Comparison of ENCODE assay signal across 13 mouse cellular contexts in the genomic region with DNA sequence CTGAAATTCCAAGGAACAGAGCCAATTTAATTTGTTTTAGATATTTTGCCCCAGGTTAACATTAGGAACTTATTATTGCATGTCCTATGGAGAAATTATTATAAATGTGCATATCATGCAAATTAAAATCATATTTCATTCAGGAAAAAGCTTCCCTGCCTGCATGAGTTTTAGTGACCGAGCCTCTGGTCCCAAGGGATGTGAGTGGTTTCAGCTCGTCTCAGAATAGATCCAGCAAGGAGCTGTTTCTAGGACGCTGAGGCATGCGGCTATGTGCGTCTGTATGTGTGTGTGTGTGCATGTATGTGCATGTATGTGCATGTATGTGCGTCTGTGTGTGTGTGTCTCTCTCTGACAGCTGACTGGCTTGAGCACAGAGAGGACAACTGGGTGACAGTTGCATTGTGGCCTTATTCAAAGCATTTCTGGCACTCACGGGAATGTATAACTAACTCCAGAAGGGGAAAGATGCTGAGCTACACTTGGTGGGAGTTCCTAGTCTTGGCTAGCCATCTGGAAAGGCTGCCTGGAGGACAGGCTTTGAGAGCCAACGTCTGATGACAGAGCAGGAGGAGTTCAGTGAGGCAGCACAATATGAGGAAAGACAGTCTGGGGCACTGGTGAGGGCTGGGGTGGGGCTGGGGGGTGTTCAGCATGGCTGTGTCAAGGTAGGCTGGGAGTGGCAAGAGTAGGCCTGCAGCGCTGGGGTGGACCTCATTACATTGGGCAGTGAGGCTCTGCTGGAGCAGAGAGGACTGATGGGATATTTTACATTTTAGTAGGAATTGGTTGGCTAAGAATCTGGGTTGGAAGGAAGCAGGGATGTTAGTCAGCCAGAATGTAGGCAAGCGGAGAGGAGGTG.
DNase-seq lines count a peak whose midpoint lies in the region; ATAC-seq lines count a peak whose summit lies in the region.
"Had no signal": no experiment of that assay in that cellular context is flagged by ENCODE, and none has a peak within 500 bp of the region (broad histone marks: within the 10 kb centered on the region; RNA-seq: fewer than 3 reads in every experiment).

No protein-coding gene starts in this region.

- H3K4me1 ChIP-seq in forebrain, embryonic 11.5 days (replicated peaks; ENCODE audit: control insufficient read depth, insufficient read depth, low read length), result no peaks in the 10 kb centered on the region
- no peaks in the 10 kb centered on the region for H3K4me1 ChIP-seq in forebrain, embryonic 12.5 days
- H3K4me1 ChIP-seq in forebrain, embryonic 16.5 days (replicated peaks; ENCODE audit: control insufficient read depth, insufficient read depth, low read length), result peaks cover 10% of the 10 kb centered on the region
- H3K4me1 ChIP-seq: heart, embryonic 15.5 days had no signal

- WGBS in forebrain, embryonic 11.5 days, result 88% methylated on average over 10 of the region's 10 CpGs
- WGBS in forebrain, embryonic 12.5 days, result 88% methylated on average over 10 of the region's 10 CpGs
- WGBS in forebrain, embryonic 16.5 days, result 62% methylated on average over 10 of the region's 10 CpGs

- no peaks in the 10 kb centered on the region for H3K9me3 ChIP-seq in forebrain, embryonic 11.5 days (ENCODE audit: control insufficient read depth, low read length)
- H3K9me3 ChIP-seq in forebrain, embryonic 12.5 days, result no peaks in the 10 kb centered on the region
- H3K9me3 ChIP-seq in forebrain, embryonic 16.5 days (ENCODE audit: control insufficient read depth, low read length), result no peaks in the 10 kb centered on the region
- H3K9me3 ChIP-seq: heart, embryonic 15.5 days; limb, embryonic 13.5 days had no signal

- H3K36me3 ChIP-seq in forebrain, embryonic 11.5 days (ENCODE audit: control insufficient read depth, insufficient read depth, low read length), result no peaks in the 10 kb centered on the region
- H3K36me3 ChIP-seq in forebrain, embryonic 12.5 days (replicated peaks), result no peaks in the 10 kb centered on the region
- H3K36me3 ChIP-seq in forebrain, embryonic 16.5 days (ENCODE audit: control insufficient read depth, insufficient read depth), result no peaks in the 10 kb centered on the region
- H3K36me3 ChIP-seq: heart, embryonic 15.5 days; limb, embryonic 13.5 days had no signal

- no peak overlapping the region for H3K9ac ChIP-seq in forebrain, embryonic 11.5 days (ENCODE audit: low read length)
- H3K9ac ChIP-seq in forebrain, embryonic 12.5 days, result no peak overlapping the region
- no peak overlapping the region for H3K9ac ChIP-seq in forebrain, embryonic 16.5 days (replicated peaks; ENCODE audit: low read depth, low read length)
- H3K9ac ChIP-seq: heart, embryonic 15.5 days; limb, embryonic 13.5 days had no signal

- H3K27ac ChIP-seq in forebrain, embryonic 11.5 days (ENCODE audit: low read depth, low read length), result no peak overlapping the region
- H3K27ac ChIP-seq in forebrain, embryonic 12.5 days, result no peak overlapping the region
- H3K27ac ChIP-seq in forebrain, embryonic 16.5 days (ENCODE audit: low read length), result peak overlapping the region; percentile 68
- H3K27ac ChIP-seq: heart, embryonic 15.5 days; limb, embryonic 13.5 days had no signal

- ATAC-seq in forebrain, embryonic 11.5 days (replicated peaks; ENCODE audit: low FRiP score), result no peak
- no peak for ATAC-seq in forebrain, embryonic 12.5 days (ENCODE audit: low FRiP score)
- peak; percentile 83 for ATAC-seq in forebrain, embryonic 16.5 days
- ATAC-seq: intestine, postnatal 0 days had no signal

- no peak overlapping the region for H3K4me2 ChIP-seq in forebrain, embryonic 11.5 days (ENCODE audit: low read depth, low read length, severe bottlenecking)
- H3K4me2 ChIP-seq in forebrain, embryonic 12.5 days, result no peak overlapping the region
- H3K4me2 ChIP-seq in forebrain, embryonic 16.5 days (ENCODE audit: low read length), result no peak overlapping the region
- H3K4me2 ChIP-seq: heart, embryonic 15.5 days; limb, embryonic 13.5 days had no signal

- no peaks in the 10 kb centered on the region for H3K27me3 ChIP-seq in forebrain, embryonic 11.5 days (ENCODE audit: control insufficient read depth, insufficient read depth, low read length)
- H3K27me3 ChIP-seq in forebrain, embryonic 12.5 days, result no peaks in the 10 kb centered on the region
- no peaks in the 10 kb centered on the region for H3K27me3 ChIP-seq in forebrain, embryonic 16.5 days (replicated peaks; ENCODE audit: control insufficient read depth, insufficient read depth, low read length)
- H3K27me3 ChIP-seq: heart, embryonic 15.5 days; limb, embryonic 13.5 days had no signal

- no peak overlapping the region for H3K4me3 ChIP-seq in forebrain, embryonic 11.5 days (ENCODE audit: low read depth, low read length)
- no peak overlapping the region for H3K4me3 ChIP-seq in forebrain, embryonic 12.5 days (replicated peaks)
- H3K4me3 ChIP-seq in forebrain, embryonic 16.5 days (replicated peaks; ENCODE audit: low read length), result no peak overlapping the region
- H3K4me3 ChIP-seq: heart, embryonic 15.5 days; limb, embryonic 13.5 days had no signal

- peak; percentile 40 for DNase-seq in forebrain, embryonic 11.5 days (ENCODE audit: low spot score)
- peak; percentile 34 for DNase-seq in layer of hippocampus, adult 9-11 months
- no peak for DNase-seq in layer of hippocampus, postnatal 25 days (ENCODE audit: extremely low spot score in 1 of 2, low spot score in 1 of 2)
- peak; percentile 23 for DNase-seq in retina, embryonic 14.5 days (ENCODE audit: low spot score)
- no peak for DNase-seq in ovary, adult 18-20 months (ENCODE audit: low spot score)
- DNase-seq in right cerebral cortex, postnatal 14 days, result no peak
- DNase-seq: cerebellum, adult 9-11 months; thymus, adult 2 months had no signal

Comparison
In these comparisons a context has a peak if more than half of its experiments do, and no peak if none do; other contexts are left out.
1. DNase-seq: peak in forebrain, embryonic 11.5 days (single experiment), layer of hippocampus, adult 9-11 months (single experiment) and retina, embryonic 14.5 days (single experiment); none in layer of hippocampus, postnatal 25 days (0 of 2), ovary, adult 18-20 months (single experiment) and right cerebral cortex, postnatal 14 days (single experiment).